Mouse (Mus musculus) adrenal gland, postnatal 25 days (tissue): ENCODE results near the gene Arpin. TPM values are rescaled to one million over a fixed set of nuclear protein-coding genes. Genes with fewer than 3 reads are reported as not detected.

Source experiments
- DNase-seq: peaks from one replicate; pipeline ENCODE4 v3.0.0; 2021; ENCODE audit warnings: mixed read lengths
- long read RNA-seq: library from polyadenylated mRNA; stranded (forward); transcript quantifications from one replicate; pipeline ENCODE4 v2.0.0, GENCODE M21; 2021
- total RNA-seq: library from RNA; stranded (reverse); gene quantifications from 2 replicates; pipeline ENCODE4 v1.2.3, GENCODE M21; 2021

Gene Arpin
- total RNA-seq, result 16.1 and 23.5 TPM in 2 replicates
- long read RNA-seq, transcript Arpin-201 (6 exons, 2,277 nt), result major isoform, 6 of 7 reads
- long read RNA-seq, partial matches to known transcripts, result 0 of 7 reads
- long read RNA-seq, other reads (novel, unspliced or antisense), result 1 of 7 reads

- DNase-seq, result peak; percentile 78
These were observed at the start of gene Arpin for GRCm38 (mm10) chr7:79934862-79935510. Gene Arpin, minus strand, starts transcription at chr7:79935359.

DNA sequence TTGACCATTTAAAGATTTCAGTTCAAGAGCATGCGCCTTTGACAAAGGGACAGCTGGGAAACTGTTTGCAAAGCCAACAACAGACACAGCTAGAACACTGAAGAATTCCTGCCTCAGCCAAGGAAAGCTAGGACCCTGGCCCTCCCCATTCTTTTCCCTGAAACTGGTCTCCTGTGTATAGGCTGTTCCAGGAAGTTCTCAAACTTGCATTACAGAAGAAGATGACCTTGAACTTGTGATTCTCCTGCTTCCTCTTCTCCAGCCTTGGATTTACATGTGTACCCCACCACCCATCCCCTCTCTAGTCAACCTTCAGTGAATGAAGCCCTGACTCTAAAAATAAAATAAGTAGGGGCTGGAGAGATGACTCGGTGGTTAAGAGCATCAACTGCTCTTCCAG is 40.2 kb upstream of the Arpin start:
- no peak for DNase-seq

DNA sequence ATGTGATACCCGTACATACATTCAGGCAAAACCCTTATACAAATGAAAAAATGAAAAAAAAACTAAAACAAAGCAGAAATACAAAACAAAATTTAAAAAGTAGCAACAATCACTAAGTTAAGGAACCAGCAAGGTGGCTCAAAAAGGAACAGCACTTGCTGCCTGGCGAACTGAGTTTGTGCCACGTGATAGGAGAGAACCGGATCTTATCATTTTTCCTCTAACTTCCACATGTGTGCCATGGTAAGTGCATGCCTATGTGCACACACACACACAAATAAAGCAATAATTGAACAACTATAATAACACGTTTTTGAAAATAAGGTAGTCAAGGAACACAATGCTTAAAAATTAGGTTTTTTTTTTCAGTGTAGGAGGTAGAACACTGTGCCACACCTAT is 37.0 kb upstream of the Arpin start:
- no peak for DNase-seq

DNA sequence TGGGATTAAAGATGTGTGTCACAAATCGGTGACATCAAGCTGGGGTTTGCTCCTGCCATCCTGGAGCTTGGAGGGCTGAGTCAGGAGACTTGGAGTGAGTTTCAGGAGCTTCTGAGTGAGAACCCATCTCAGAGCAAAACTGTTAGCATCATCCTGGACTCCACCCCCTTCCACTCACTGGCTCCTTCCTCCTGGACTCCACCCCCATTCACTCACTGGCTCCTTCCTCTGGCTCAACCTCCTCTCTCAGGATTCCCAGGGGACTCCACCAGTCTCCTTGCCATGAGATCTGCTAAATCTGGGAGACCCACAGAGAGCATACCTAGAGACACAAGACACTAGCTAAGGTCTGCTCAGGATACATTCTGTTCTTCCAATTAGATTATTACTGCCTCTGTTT is 35.2 kb upstream of the Arpin start:
- no peak for DNase-seq

DNA sequence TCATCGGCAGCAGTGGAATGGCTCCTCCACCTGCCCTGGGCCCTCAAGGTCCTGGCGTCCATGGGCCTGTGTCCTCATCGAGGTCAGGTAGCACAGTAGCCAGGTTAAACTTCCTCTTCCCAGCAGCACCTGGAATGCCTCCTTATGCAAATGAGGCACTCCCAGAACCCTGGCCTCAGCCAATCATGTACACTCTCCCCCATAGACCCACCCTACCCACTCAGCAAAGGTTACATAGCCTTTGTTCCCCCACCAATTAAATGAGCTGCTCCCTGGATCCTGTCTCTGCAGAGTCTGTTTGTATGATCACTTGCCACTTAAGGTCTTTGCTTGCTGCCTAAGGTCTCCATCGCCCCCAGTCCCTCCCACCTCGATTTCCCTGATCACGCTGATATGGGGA is 33.2 kb upstream of the Arpin start:
- no peak for DNase-seq

DNA sequence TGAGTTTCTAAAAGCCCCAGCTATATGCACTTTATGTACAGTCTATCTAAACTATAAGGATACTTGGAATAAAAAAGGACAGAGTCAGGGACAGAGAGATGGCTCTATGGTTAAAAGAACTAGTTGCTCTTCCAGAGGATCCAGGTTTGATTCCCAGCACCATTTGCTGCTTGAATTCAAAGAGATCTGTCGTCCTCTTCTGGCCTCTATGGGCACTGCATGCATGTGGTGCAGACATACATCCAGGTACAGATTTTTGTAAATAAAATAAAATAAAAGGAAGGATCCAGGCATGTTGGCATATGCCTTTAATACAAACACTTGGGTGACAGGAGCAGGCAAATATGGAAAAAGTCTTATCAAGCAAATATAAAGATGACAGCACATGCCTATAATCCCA is 26.4 kb upstream of the Arpin start:
- DNase-seq, result no peak

- DNase-seq, result no peak
These were observed 21.0 kb upstream of the Arpin start for GRCm38 (mm10) chr7:79956131-79956530.

DNA sequence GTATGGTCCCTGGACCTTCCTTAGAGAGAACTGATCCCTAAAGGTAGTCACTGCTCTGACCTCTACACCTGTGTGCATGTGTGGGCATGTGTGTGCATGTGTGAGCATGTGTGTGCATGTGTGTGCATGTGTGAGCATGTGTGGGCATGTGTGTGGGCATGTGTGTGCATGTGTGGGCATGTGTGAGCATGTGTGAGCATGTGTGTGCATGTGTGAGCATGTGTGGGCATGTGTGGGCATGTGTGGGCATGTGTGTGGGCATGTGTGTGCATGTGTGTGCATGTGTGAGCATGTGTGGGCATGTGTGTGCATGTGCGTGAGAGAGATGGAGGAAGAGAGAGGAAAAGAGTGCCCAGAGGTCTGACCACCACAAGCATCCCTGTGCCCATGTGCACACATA is 19.7 kb upstream of the Arpin start:
- no peak for DNase-seq

GRCm38 (mm10) chr7:79951038-79951437 is 15.9 kb upstream of the Arpin start:
- DNase-seq, result no peak

- DNase-seq, result no peak
These were observed 15.1 kb upstream of the Arpin start for GRCm38 (mm10) chr7:79950236-79950635.

GRCm38 (mm10) chr7:79935511-79936205 is 499 bp upstream of the Arpin start:
- peak; percentile 50 for DNase-seq

DNA sequence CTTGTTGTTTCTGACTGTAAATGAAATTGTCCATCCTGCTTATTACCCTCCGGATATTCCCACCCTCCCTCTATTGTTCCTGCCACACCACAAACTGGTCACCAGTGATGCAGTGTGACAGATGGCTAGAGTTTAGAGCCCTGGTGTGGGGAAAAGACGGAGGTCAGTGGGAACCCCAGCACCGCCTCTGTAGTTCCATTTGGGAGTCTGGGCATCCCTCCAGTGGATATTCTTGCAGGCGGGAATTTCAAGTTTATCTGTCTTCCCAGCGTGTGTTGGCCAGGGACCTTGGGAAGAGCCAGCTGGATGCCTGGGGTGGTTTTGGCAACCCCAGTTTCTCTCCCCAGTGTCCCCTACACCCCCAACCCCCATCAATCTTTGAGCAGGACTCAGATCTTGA is 698 bp downstream of the Arpin start:
- no peak for DNase-seq

- DNase-seq, result no peak
These were observed 6.6 kb downstream of the Arpin start for GRCm38 (mm10) chr7:79928516-79929052.

DNA sequence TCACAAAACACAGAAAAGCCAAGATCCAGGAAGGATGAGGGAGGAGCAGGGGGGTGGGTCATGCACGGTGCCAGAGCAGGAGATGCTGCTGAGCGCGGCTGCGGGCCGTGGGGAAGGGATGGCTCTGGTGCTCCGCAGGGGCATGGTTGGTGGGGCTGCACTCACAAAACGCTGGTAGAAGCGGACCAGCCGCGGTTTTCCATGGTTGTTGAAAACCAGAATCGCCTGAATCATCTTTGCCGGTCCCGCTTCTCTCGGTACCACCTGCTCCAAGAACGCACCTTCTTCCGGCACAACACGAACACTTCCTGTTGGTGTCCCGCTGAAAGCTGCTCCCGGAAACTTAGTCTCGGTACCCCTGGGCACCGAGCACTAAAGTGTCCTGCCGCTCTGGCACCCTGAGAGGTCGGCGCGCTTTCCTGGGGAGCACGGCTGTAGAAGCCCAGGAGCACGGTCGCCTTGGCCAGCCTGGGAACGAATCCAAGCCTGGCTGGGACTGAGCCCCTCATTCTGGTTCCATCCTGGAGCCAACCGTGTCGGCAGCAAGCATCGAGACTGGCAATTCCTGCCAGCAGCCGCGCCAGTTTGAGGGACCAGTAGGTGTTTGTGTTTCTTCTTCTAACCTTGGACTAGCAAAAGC is 14.7 kb downstream of the Arpin start, which contains the start of gene Ap3s2:
Gene Ap3s2 (minus strand): TSS at position 306 of the 640 bp plus-strand sequence.
- peak; percentile 83 for DNase-seq

GRCm38 (mm10) chr7:79914556-79914955 is 20.6 kb downstream of the Arpin start:
- no peak for DNase-seq

DNA sequence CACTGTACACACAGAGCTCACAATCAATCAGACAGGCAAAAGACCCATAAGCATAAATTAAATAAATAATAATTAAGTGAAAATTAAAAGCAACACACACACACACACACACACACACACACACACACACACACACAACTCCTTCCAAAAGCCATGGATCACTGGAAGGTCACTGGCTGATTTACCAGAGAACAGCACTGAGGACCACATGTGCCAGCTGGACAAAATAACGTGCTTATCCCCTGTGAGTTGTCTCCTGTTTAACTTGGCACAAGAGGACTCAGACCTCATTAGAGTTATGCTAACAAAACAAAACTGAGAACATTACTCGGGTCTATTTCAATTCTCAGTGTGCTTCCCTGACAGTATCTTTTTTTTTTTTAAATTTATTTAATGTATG is 27.8 kb downstream of the Arpin start:
- no peak for DNase-seq

DNA sequence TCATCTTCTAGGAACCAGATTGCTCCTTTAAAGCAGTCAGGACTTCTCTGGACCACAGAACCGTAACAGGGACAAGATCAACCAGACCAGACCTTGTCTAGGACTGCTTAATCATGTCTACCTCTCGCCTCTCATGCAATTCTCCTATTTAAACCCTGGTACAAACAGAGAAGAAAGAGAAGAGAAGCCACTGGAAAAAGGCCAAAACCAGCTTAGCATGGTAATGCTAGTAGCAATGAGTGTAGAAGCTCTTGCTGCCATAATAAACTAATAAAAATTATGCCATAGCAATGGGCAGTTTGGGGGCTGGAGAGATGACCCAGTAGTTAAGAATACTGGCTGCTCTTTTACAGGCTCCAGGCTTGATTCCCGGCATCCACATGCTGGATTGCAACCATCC is 28.2 kb downstream of the Arpin start:
- DNase-seq, result no peak

DNA sequence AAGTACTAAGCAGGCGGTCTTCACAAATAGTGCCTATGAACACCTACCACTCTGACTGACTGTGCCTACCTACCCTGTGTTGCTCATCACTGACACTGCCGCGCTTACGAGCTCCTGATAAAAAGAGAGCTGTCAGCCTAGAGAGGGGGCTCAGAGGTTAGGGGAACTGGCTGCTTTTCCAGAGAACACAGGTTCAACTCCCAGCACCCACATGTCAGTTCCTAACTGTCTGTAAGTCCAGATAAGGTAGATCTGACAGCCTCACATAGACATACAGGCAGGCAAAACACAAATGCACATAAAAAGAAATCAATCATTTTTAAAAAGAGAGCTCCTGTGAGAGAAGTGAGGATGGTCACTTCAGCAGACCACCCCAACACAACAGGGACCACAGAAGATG is 30.0 kb downstream of the Arpin start:
- no peak for DNase-seq

GRCm38 (mm10) chr7:79903160-79903792 is 31.9 kb downstream of the Arpin start:
- DNase-seq, result no peak

DNA sequence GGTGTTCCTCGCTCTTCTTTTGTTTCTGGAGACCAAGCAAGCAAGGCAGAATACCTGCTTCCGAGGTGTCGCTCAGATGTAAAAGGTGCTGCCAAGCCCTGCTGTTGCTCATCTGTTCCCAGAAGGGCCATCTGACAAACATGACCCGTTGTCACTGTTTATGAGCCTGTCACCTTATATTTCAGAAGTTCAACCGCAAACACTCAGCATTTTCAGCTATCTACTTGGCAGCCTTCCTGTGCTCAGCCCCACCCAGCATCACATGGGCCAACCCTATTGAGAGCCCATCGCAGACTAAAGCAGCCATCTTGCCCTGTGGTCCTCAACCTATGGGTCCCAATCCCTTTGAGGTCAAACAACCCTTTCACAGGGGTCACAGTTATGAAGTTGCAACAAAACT is 34.4 kb downstream of the Arpin start:
- no peak for DNase-seq

GRCm38 (mm10) chr7:79895225-79895624 is 39.9 kb downstream of the Arpin start:
- no peak for DNase-seq

DNA sequence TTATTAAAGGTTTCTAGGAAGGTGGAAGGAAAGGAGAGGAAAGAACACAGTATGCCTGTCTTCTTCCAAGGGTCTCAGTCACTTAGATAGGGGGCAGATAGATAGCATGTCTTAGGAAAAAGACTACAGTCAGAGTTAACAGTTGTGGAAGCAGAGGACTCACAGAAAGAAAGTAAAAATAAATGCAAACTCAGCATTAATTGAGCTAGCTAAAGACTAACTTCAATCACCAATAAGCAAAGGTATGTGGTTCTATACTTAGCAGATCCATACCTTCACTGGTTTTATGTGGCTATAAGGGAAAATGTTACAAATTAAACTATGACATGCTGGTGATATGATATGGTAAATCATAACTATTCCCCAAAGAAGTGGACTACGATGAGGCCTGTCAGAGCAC is 40.4 kb downstream of the Arpin start:
- DNase-seq, result no peak
